Mouse (Mus musculus) testis, adult 2 months (tissue): Measurements from ENCODE around the gene Qrfpr.

Source experiments
- CTCF ChIP-seq: fragments of 200-500 bp; IDR thresholded peaks from 2 replicates; pipeline ENCODE4 v1.5.1; 2012; ENCODE audit warnings: low read depth, mild to moderate bottlenecking, inconsistent platforms, low read length, moderate library complexity; ENCODE audit not compliant: control insufficient read depth, insufficient read depth, insufficient replicate concordance
- POLR2A ChIP-seq: fragments of 200-500 bp; IDR thresholded peaks from 2 replicates; pipeline ENCODE4 v1.6.1; 2012; ENCODE audit warnings: low read depth, mild to moderate bottlenecking, inconsistent platforms, low read length, moderate library complexity; ENCODE audit not compliant: control insufficient read depth

DNA sequence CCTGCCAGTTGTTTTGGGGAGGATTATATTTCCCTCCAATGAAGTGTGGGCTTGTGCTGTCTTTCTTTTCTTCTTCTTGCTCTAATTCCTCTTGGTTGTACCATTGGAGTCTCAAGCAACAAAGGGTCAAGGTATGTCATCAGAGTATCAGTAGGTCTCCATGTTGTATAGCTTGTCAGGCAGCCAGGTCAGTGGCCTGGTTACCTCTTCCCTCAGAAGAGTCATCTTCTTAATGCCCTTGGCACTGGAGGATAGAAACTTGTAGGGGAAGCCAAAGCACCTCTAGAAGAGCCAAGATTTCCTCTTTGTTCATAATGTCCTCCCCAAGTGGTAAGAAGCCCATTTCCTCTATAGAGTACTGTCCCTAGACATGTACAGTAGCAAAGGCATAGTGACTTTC is 83.1 kb downstream of the Qrfpr start:
- TF ChIP-seq CTCF (no peak), POLR2A (no peak)
